Mouse (Mus musculus): ENCODE measurements around the gene Map2k2. TPM values are rescaled to one million over a fixed set of nuclear protein-coding genes. Genes with fewer than 3 reads are reported as not detected.

Map2k2 gene
- total and polyA plus RNA-seq, 3 experiments: 67.2 to 127 (median 120) TPM

- in situ Hi-C loops (cut with MboI; ENCODE audit: low pct_ligation_motif_present, low pct_unique_long_range_greater_than_20kb, low sequenced_read_pairs) (no loop called here), dilution Hi-C loops (cut with MboI; ENCODE audit: extremely low pct_ligation_motif_present, extremely low pct_unique_long_range_greater_than_20kb, low sequenced_read_pairs) (no loop called here)
- Histone ChIP-seq H3K9ac (ENCODE audit: insufficient read depth, low read depth) (no peak overlapping the region), H3K79me2 (replicated peaks; ENCODE audit: control insufficient read depth, extremely low read depth, insufficient read depth, poor library complexity, severe bottlenecking) (peaks cover 2% of the 10 kb centered on the region; the same call in 1 of the 2 replicates), H3K4me1 (ENCODE audit: control insufficient read depth in 1 of 2, insufficient read depth in 2 of 2) (peaks cover 0 to 36% of the 10 kb centered on the region in 2 experiments; a peak in 2 of 4 replicates), H3K4me2 (ENCODE audit: insufficient read depth, low read depth, poor library complexity, severe bottlenecking) (no peak overlapping the region), H3K36me3 (replicated peaks in 1 of 2; ENCODE audit: control insufficient read depth in 1 of 2, insufficient read depth in 1 of 2, low read length in 1 of 2) (peaks cover 69 to 81% of the 10 kb centered on the region in 2 experiments), H3K27me3 (replicated peaks) (no peaks in the 10 kb centered on the region), H3K9me3 (replicated peaks; ENCODE audit: low read length) (no peaks in the 10 kb centered on the region), H3K4me3 (replicated peaks in 1 of 3; ENCODE audit: low read depth in 2 of 3, low read length in 2 of 3, poor library complexity in 1 of 3) (no peak overlapping the region), H3K27ac (ENCODE audit: insufficient read depth, low read depth) (no peak overlapping the region)
- no peak for DNase-seq (ENCODE audit: extremely low read depth)
- TF ChIP-seq NRF1 (IDR thresholded peaks at IDR 0.05; ENCODE audit: low read depth, low read length): no peak
These were observed 49.0 kb downstream of the Map2k2 start for GRCm38 (mm10) chr10:81154736-81155135.

GRCm38 (mm10) chr10:81161602-81162317 lies 56.0 kb downstream of the Map2k2 start:
- H3K36me3 ChIP-seq (replicated peaks in 1 of 2; ENCODE audit: control insufficient read depth in 1 of 2, insufficient read depth in 1 of 2, low read length in 1 of 2): peaks cover 51 to 83% of the 10 kb centered on the region in 2 experiments
- no peak overlapping the region for H3K9ac ChIP-seq (ENCODE audit: insufficient read depth, low read depth)
- dilution Hi-C loops (cut with MboI; ENCODE audit: extremely low pct_ligation_motif_present, extremely low pct_unique_long_range_greater_than_20kb, low sequenced_read_pairs): no loop called here
- peaks cover 35% of the 10 kb centered on the region for H3K79me2 ChIP-seq (replicated peaks; ENCODE audit: control insufficient read depth, extremely low read depth, insufficient read depth, poor library complexity, severe bottlenecking)
- peak; percentile 98 for DNase-seq (ENCODE audit: extremely low read depth)
- H3K4me1 ChIP-seq (ENCODE audit: control insufficient read depth in 1 of 2, insufficient read depth in 2 of 2): peaks cover 33 to 68% of the 10 kb centered on the region in 2 experiments
- in situ Hi-C loops (cut with MboI; ENCODE audit: low pct_ligation_motif_present, low pct_unique_long_range_greater_than_20kb, low sequenced_read_pairs): loop anchor here (10.0 kb wide), 1 partner anchor 237 kb away; no protein-coding TSS in a partner anchor
- peak overlapping the region; percentile 83 for H3K27ac ChIP-seq (ENCODE audit: insufficient read depth, low read depth)
- peak overlapping the region; percentile 26 to 42 (median 30) for H3K4me3 ChIP-seq (replicated peaks in 1 of 3; ENCODE audit: low read depth in 2 of 3, low read length in 2 of 3, poor library complexity in 1 of 3)
- H3K4me2 ChIP-seq (ENCODE audit: insufficient read depth, low read depth, poor library complexity, severe bottlenecking): peak overlapping the region; percentile 18; the same call in 1 of the 2 replicates
- no peaks in the 10 kb centered on the region for H3K27me3 ChIP-seq (replicated peaks)
- H3K9me3 ChIP-seq (replicated peaks; ENCODE audit: low read length): no peaks in the 10 kb centered on the region
- TF ChIP-seq JUND (conservative IDR thresholded peaks at IDR 0.05; ENCODE audit: low read depth, low read length) (no peak), HCFC1 (IDR thresholded peaks at IDR 0.05; ENCODE audit: low read depth, low read length) (peak; percentile 59), ZNF384 (IDR thresholded peaks at IDR 0.05; ENCODE audit: low read depth, low read length) (no peak), NRF1 (IDR thresholded peaks at IDR 0.05; ENCODE audit: low read depth, low read length) (peak; percentile 70), TCF12 (IDR thresholded peaks at IDR 0.05; ENCODE audit: low read depth, low read length) (peak; percentile 50; the same call in 1 of the 2 replicates), MXI1 (IDR thresholded peaks at IDR 0.05; ENCODE audit: low read depth, low read length) (no peak), POLR2AphosphoS2 (IDR thresholded peaks at IDR 0.05; ENCODE audit: low read depth, low read length) (no peak), MAZ (IDR thresholded peaks at IDR 0.05; ENCODE audit: low read depth, low read length) (no peak), SMC3 (IDR thresholded peaks at IDR 0.05; ENCODE audit: low read depth, low read length) (no peak), ZMIZ1 (IDR thresholded peaks at IDR 0.05; ENCODE audit: low read depth, low read length) (0 out of 2 replicates have a peak, but pooled peaks have one; percentile 33), RAD21 (IDR thresholded peaks at IDR 0.05; ENCODE audit: low read depth, low read length) (no peak), MAFK (IDR thresholded peaks at IDR 0.05; ENCODE audit: insufficient replicate concordance, low read length) (no peak), GABPA (IDR thresholded peaks at IDR 0.05; ENCODE audit: insufficient replicate concordance, low read depth, low read length) (no peak), MAX (IDR thresholded peaks at IDR 0.05; ENCODE audit: low read length) (peak; percentile 77), KAT2A (IDR thresholded peaks at IDR 0.05; ENCODE audit: insufficient replicate concordance, low read length) (no peak), ELF1 (IDR thresholded peaks at IDR 0.05; ENCODE audit: low read depth, low read length) (peak; percentile 64), NELFE (IDR thresholded peaks at IDR 0.05; ENCODE audit: low read depth, low read length) (no peak), TBP (conservative IDR thresholded peaks at IDR 0.05; ENCODE audit: low read depth, low read length) (0 out of 2 replicates have a peak, but pooled peaks have one; percentile 38), CHD2 (IDR thresholded peaks at IDR 0.05; ENCODE audit: low read length) (no peak), SIN3A (IDR thresholded peaks at IDR 0.05; ENCODE audit: low read length) (no peak; the same call in 1 of the 2 replicates), USF1 (IDR thresholded peaks at IDR 0.05; ENCODE audit: low read depth, low read length) (peak; percentile 80), UBTF (IDR thresholded peaks at IDR 0.05; ENCODE audit: low read depth, low read length) (no peak), POLR2A (IDR thresholded peaks at IDR 0.05; ENCODE audit: low read depth, low read length) (peak; percentile 64), E2F4 (IDR thresholded peaks at IDR 0.05; ENCODE audit: insufficient replicate concordance, low read depth, low read length) (no peak), CHD1 (IDR thresholded peaks at IDR 0.05; ENCODE audit: low read depth, low read length) (no peak), EP300 (IDR thresholded peaks at IDR 0.05; ENCODE audit: low read length) (no peak), ETS1 (conservative IDR thresholded peaks at IDR 0.05; ENCODE audit: low read depth, low read length) (peak; percentile 55), ZKSCAN1 (IDR thresholded peaks at IDR 0.05; ENCODE audit: borderline replicate concordance, low read depth, low read length) (no peak), JUN (IDR thresholded peaks at IDR 0.05; ENCODE audit: insufficient read depth, low read depth, low read length) (no peak), IRF4 (IDR thresholded peaks at IDR 0.05; ENCODE audit: low read depth, low read length) (no peak), MYC (IDR thresholded peaks at IDR 0.05; ENCODE audit: low read depth, low read length) (peak; percentile 61; the same call in 1 of the 2 replicates)

Data from CH12.LX (cell line).